Mouse (Mus musculus): ENCODE measurements around the gene Vmn2r53. TPM values are rescaled to one million over a fixed set of nuclear protein-coding genes. Genes with fewer than 3 reads are reported as not detected.
"Not testable (repeated sequence)": the region's sequence is repeated elsewhere in the genome, so short reads cannot be mapped to it uniquely, and the experiment has no call there.

Gene Vmn2r53
- total RNA-seq (2021) = under 1 TPM; 0.05 TPM
- long read RNA-seq, experiment 1 = 0 reads
- long read RNA-seq, experiment 2 = 0 reads

GRCm38 (mm10) chr7:12608688-12609087 lies at the start of gene Vmn2r53:
Gene Vmn2r53, minus strand, starts transcription at chr7:12608788.
- Histone ChIP-seq H3K4me3 (no peak within 1 kb of the TSS), H3K27ac (no peak within 1 kb of the TSS)
- no peak for DNase-seq (ENCODE audit: extremely low spot score in 1 of 2, low spot score in 2 of 2)
- no peak for TF ChIP-seq CTCF (IDR thresholded peaks at IDR 0.05)
- intact Hi-C loops (cut with DNase I) = no loop called here

DNA sequence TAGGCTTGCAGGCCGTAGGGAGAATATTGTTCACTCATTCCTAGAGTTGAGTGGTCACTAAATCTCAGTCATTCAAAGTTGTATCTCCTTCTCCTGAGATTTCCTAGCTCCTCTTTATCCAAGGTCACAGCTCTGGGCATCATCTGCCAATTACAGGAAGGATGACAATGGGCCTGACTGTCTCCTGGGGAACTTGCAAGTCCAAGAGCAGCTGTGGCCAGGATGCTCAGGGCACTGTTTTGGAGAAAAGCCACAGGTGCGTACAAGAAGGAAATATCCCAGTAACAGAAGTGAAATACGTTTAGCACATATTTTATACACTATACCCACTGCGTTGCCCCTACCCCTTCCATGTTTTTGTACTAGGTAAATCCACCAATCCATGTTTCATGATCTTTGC lies 31.6 kb upstream of the Vmn2r53 start, which contains the start of gene Vmn2r54:
Gene Vmn2r54 (minus strand): TSS at position 101 of the 400 bp plus-strand sequence.
- DNase-seq (ENCODE audit: extremely low spot score in 1 of 2, low spot score in 2 of 2); intact Hi-C loops (cut with DNase I); H3K4me3 ChIP-seq; H3K27ac ChIP-seq: not testable (repeated sequence)

Other genes starting within 250 kb of the Vmn2r53 start
- not detected for gene Vmn1r84, start 239.5 kb downstream of the Vmn2r53 start, total RNA-seq (2021)
- 1 to 10 TPM; 8.6 to 8.7 TPM for gene Zfp551, start 186.0 kb downstream of the Vmn2r53 start, total RNA-seq (2021)
- 10 to 100 TPM; 13.4 to 15.1 TPM for gene Zfp606, start 130.5 kb downstream of the Vmn2r53 start, total RNA-seq (2021)
- not detected for gene 2900092C05Rik, start 96.3 kb downstream of the Vmn2r53 start, total RNA-seq (2021)
- not detected for gene Vmn2r54, start 31.5 kb upstream of the Vmn2r53 start, total RNA-seq (2021)
- not detected for gene Vmn2r55, start 76.2 kb upstream of the Vmn2r53 start, total RNA-seq (2021)
- under 1 TPM in 1 of 2 experiments, not detected in 1; 0.07 TPM for gene Vmn2r56, start 126.2 kb upstream of the Vmn2r53 start, total RNA-seq (2021)
- 10 to 100 TPM; 20.0 to 22.3 TPM for gene Zscan18, start 194.8 kb upstream of the Vmn2r53 start, total RNA-seq (2021)
- gene Zfp329, start 210.1 kb upstream of the Vmn2r53 start, total RNA-seq (2021) = 10 to 100 TPM; 22.9 to 24.6 TPM
- gene Zfp110, start 226.0 kb upstream of the Vmn2r53 start, total RNA-seq (2021) = 10 to 100 TPM; 12.5 to 13.5 TPM

Data from left cerebral cortex, adult 2 months (tissue).